Mouse (Mus musculus) stomach, embryonic 15.5 days (tissue): Measurements from ENCODE around the gene Dlgap3. TPM values are rescaled to one million over a fixed set of nuclear protein-coding genes. Genes with fewer than 3 reads are reported as not detected.

Experiments used
- ATAC-seq: fragments of 200-750 bp; cut with Nextera tagmentation; 2 replicates; pipeline ENCODE4 v1.8.0; 2017; ENCODE audit warnings: low read depth, moderate number of reproducible peaks, moderate TSS enrichment; ENCODE audit not compliant: insufficient read depth, low FRiP score
- H3K27ac ChIP-seq: fragments of 300-500 bp; sonication (generic); 2 replicates; pipeline ENCODE4 v1.5.1; 2015; ENCODE audit warnings: mild to moderate bottlenecking, inconsistent platforms
- H3K27me3 ChIP-seq: fragments of 300-500 bp; sonication (generic); replicated peaks from 2 replicates; pipeline ENCODE4 v1.6.1; 2015; ENCODE audit warnings: inconsistent platforms
- H3K36me3 ChIP-seq: fragments of 300-500 bp; sonication (generic); 2 replicates; pipeline ENCODE4 v1.6.1; 2015; ENCODE audit warnings: inconsistent platforms
- H3K4me1 ChIP-seq: fragments of 300-500 bp; sonication (generic); 2 replicates; pipeline ENCODE4 v1.6.1; 2015; ENCODE audit warnings: inconsistent platforms
- H3K4me2 ChIP-seq: fragments of 300-500 bp; sonication (generic); 2 replicates; pipeline ENCODE4 v1.6.1; 2015; ENCODE audit warnings: mild to moderate bottlenecking, inconsistent platforms
- H3K4me3 ChIP-seq: fragments of 300-500 bp; sonication (generic); replicated peaks from 2 replicates; pipeline ENCODE4 v1.5.1; 2015; ENCODE audit warnings: inconsistent platforms
- H3K9ac ChIP-seq: fragments of 300-500 bp; sonication (generic); 2 replicates; pipeline ENCODE4 v1.6.1; 2015; ENCODE audit warnings: inconsistent platforms
- H3K9me3 ChIP-seq: fragments of 300-500 bp; sonication (generic); 2 replicates; pipeline ENCODE4 v1.6.1; 2016; ENCODE audit warnings: inconsistent platforms
- WGBS: fragments of 180-500 bp; shearing (Covaris S2); methylation state at CpG from one replicate; pipeline ENCODE4 v1.1.7; 2015; 5-methylcytosine and 5-hydroxymethylcytosine counted together
- polyA plus RNA-seq: library from polyadenylated mRNA; unstranded; fragments of >200 nt; fragmentation: Nextera tagmentation; extraction: Ambion mirVana; gene quantifications from 2 replicates; pipeline ENCODE4 v1.2.1, GENCODE M21; 2015

Dlgap3 gene
- polyA plus RNA-seq, 1 experiment from 2014 or later, result 1.4 TPM

DNA sequence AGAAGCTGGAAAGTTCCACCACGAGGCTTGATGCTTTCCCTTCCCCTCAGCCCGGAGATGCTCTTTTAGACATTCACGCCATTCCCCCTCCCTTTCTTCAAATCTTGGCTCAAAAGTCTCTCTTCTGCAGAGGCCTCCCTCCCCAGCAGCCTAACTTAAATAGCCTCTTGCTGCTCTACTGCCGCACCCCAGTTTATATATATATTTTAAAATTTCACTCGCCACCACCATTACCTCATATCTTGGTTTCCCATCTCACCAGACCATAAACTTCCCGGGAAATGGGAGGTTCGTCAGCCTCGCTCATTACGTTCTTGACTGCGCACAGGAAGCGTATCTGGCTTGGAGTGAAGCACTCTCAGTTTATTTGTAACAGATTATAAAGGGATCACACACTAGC, 9.0 kb downstream of the Dlgap3 start:
- Histone ChIP-seq H3K36me3 (no peaks in the 10 kb centered on the region), H3K27me3 (peaks cover 6% of the 10 kb centered on the region), H3K9me3 (no peaks in the 10 kb centered on the region), H3K4me3 (no peak overlapping the region), H3K4me2 (no peak overlapping the region), H3K9ac (no peak overlapping the region), H3K27ac (no peak overlapping the region), H3K4me1 (0 out of 2 replicates have a peak, but pooled peaks cover 4% of the 10 kb centered on the region)
- WGBS, result 69% methylated on average over 11 of the region's 11 CpGs
- ATAC-seq, result no peak

DNA sequence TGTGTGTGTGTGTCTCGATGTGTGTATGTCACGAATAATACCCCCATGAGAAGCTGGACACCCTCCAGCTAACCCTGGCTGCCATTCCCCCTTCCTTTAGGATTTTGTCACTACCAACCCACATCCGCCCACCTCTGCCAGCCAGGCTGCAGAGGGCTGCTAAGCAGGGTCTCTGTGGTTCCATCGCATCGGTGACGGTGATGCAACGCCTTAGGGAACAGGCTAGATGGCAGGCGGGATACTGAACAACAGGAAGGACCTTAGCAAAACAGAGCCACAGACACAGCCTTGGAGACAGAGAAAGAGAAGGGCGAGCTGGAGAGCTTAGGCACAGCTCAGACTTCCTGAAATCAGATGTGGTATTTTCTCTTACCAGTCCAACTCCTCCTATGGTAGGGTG, 9.7 kb downstream of the Dlgap3 start:
- Histone ChIP-seq H3K9ac (no peak overlapping the region), H3K36me3 (no peaks in the 10 kb centered on the region), H3K4me1 (0 out of 2 replicates have a peak, but pooled peaks cover 4% of the 10 kb centered on the region), H3K27me3 (peaks cover 4% of the 10 kb centered on the region; the same call in 1 of the 2 replicates), H3K9me3 (no peaks in the 10 kb centered on the region), H3K27ac (no peak overlapping the region), H3K4me2 (no peak overlapping the region), H3K4me3 (no peak overlapping the region)
- ATAC-seq, result no peak
- WGBS, result 49% methylated on average over 9 of the region's 9 CpGs

DNA sequence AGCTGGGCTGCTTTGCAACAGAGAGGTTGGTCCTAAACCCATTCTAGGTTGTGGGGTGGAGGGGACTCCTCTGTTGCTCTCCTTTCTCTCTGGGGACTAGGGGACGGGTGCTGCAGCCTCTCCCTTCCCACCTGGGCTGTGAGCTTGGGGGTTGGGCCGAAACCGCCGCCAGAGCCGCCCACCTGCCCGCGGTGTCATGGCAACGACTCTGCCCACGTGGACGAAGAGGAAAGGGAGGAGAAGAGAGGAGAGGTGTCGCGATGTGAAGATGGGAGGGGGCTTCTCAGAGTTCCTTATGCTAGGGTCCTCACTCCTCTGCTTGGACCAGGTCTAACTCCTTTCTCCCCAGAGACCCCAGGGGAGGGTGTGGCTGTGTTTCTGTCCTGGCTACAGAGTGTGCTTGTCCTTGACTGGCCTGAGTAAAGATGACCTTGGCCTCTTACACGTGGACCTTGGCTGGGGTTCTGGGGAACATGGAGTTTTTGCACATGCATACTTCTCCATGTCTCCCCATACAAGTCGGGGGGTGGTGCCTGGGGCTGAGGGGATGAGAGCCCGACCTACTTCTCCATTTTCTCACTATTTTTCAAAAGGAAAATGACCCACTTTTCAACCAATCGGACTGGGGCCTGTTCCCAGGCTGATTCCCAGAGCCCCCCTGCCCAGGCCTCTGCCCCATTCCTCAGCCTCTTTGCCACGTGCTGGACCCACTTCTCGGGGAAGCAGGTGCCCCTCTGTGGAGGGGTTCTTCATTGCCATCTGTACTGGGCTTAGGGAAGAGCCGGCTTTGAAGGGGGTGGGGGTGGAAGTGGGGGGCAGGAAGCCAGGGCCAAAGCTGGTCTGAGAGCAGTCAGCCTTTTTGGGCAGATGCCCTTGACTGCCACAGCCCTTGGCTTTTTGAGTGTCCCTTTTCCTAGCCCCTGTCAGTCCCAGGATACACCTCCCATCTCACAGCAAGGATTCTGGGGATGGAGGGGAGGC, 10.8 kb downstream of the Dlgap3 start:
- 0 out of 2 replicates have a peak, but pooled peaks cover 4% of the 10 kb centered on the region for H3K4me1 ChIP-seq
- no peaks in the 10 kb centered on the region for H3K9me3 ChIP-seq
- H3K27me3 ChIP-seq, result peaks cover 4% of the 10 kb centered on the region; the same call in 1 of the 2 replicates
- no peak overlapping the region for H3K9ac ChIP-seq
- H3K36me3 ChIP-seq, result no peaks in the 10 kb centered on the region
- H3K4me3 ChIP-seq, result no peak overlapping the region
- H3K4me2 ChIP-seq, result no peak overlapping the region
- 9% methylated on average over 19 of the region's 19 CpGs for WGBS
- ATAC-seq, result no peak
- no peak overlapping the region for H3K27ac ChIP-seq

DNA sequence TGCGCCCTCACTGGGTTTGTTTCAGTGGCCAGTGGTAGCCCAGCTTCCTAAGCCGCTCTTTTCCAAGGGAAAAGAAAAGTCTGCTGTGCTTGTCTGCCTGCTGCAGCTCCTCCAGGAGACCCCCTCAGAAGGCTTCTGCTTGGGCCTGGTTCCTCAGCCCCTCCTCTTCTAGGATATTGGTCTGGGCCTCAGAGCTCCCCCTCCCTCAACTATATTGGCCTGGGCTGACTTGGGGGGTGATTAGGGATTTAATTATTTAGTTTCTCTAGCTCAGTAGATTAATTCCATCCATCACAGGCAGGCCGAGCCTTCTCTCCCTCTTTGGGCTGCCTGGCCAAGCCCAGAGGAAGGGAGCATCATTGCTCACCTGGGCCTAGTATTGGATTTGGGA, 11.4 kb downstream of the Dlgap3 start:
- H3K4me3 ChIP-seq, result no peak overlapping the region
- peaks cover 4% of the 10 kb centered on the region; the same call in 1 of the 2 replicates for H3K27me3 ChIP-seq
- WGBS, result 45% methylated on average over 3 of the region's 3 CpGs
- 0 out of 2 replicates have a peak, but pooled peaks cover 4% of the 10 kb centered on the region for H3K4me1 ChIP-seq
- H3K27ac ChIP-seq, result no peak overlapping the region
- no peaks in the 10 kb centered on the region for H3K36me3 ChIP-seq
- H3K4me2 ChIP-seq, result no peak overlapping the region
- no peak for ATAC-seq
- H3K9me3 ChIP-seq, result no peaks in the 10 kb centered on the region
- no peak overlapping the region for H3K9ac ChIP-seq

DNA sequence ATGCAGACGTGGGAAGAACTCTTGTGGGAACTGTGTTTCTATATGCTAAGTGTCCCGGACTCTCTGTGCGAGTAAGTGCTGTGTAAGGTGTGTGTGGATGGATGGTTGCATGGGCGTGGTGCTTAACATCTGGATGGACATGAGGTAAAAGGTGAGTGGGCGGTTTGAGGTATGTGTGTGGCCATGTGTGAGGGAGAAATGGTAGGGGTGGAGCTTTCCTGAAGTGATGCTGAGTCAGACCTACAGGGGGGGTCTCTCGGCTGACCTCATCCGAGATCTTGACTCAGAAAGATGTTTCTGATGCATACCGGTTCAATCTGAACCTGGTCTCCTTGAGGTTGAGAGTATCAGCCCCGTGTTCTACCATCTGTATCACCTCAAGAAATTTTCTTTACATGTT, 12.0 kb downstream of the Dlgap3 start:
- Histone ChIP-seq H3K4me1 (0 out of 2 replicates have a peak, but pooled peaks cover 4% of the 10 kb centered on the region), H3K27ac (no peak overlapping the region), H3K4me2 (no peak overlapping the region), H3K4me3 (no peak overlapping the region), H3K9me3 (no peaks in the 10 kb centered on the region), H3K36me3 (no peaks in the 10 kb centered on the region), H3K27me3 (peaks cover 4% of the 10 kb centered on the region; the same call in 1 of the 2 replicates), H3K9ac (no peak overlapping the region)
- 83% methylated on average over 9 of the region's 9 CpGs for WGBS
- ATAC-seq, result no peak

DNA sequence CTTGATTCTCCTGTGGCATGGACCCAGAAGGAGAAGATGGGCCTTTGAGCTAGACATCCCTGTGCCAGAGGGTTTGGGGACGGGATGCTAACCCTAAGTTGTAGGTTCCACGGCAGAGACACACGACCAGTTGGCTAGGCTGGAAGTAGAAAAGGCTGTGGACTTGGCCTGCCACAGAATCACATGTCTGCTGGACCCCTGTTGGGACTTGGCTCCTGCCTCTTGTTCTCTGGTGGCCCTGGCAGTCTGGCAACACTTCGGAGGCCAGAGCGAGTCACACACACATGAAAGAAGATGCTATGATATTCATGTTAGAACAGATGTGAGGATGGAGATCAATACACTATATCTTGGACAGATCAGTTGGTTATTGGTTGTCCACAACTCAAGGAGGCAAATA, 14.9 kb downstream of the Dlgap3 start:
- peaks cover 2% of the 10 kb centered on the region; the same call in 1 of the 2 replicates for H3K27me3 ChIP-seq
- H3K36me3 ChIP-seq, result no peaks in the 10 kb centered on the region
- H3K9ac ChIP-seq, result no peak overlapping the region
- H3K4me1 ChIP-seq, result 0 out of 2 replicates have a peak, but pooled peaks cover 4% of the 10 kb centered on the region
- no peak overlapping the region for H3K27ac ChIP-seq
- ATAC-seq, result no peak
- WGBS, result 81% methylated on average over 5 of the region's 5 CpGs
- no peaks in the 10 kb centered on the region for H3K9me3 ChIP-seq
- H3K4me3 ChIP-seq, result no peak overlapping the region
- H3K4me2 ChIP-seq, result no peak overlapping the region

DNA sequence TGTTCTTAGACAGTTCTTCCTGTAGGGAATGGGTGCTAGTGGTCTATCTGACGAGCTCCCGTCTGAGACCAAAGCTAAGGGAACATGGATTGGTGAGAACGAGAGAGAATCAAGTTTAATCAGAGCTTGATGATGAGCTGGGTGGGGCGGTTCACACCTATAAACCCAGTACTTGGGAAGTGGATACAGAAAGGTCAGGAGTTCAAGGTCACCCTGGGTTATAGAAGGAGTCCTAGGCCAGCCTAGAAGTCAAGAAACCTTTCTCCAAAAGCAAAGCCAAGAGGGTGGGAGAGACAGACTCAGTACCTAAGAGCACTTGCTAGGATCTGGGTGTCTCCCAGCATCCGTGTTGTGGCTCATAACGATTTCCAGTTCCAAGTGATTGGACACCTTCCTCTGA, 21.9 kb downstream of the Dlgap3 start:
- H3K4me1 ChIP-seq, result no peaks in the 10 kb centered on the region
- no peaks in the 10 kb centered on the region for H3K27me3 ChIP-seq
- WGBS, result 85% methylated on average over 6 of the region's 6 CpGs
- H3K4me2 ChIP-seq, result no peak overlapping the region
- H3K4me3 ChIP-seq, result no peak overlapping the region
- H3K36me3 ChIP-seq, result no peaks in the 10 kb centered on the region
- H3K9me3 ChIP-seq, result no peaks in the 10 kb centered on the region
- ATAC-seq, result no peak
- H3K27ac ChIP-seq, result no peak overlapping the region
- H3K9ac ChIP-seq, result no peak overlapping the region

DNA sequence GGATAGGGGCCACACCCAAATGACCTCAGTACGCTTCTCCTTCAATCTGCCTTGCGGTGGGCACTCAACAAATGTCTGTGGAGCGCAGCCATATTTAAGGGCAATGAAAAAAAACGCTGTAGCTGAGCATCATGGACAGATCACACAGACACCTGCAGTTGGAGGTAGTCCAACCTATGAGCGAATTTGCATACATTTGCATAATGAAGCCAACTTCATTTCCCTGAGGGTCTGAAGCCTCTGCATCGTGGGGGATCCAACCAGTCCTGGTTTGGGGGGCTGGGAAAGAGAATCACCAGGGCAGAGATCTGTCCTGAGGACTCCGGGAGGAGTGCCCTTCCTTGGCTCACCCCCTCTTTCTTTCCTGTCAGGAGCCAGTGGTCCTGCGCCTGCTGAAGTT, 23.7 kb downstream of the Dlgap3 start:
- WGBS, result 71% methylated on average over 8 of the region's 8 CpGs
- no peak overlapping the region for H3K4me2 ChIP-seq
- H3K4me1 ChIP-seq, result no peaks in the 10 kb centered on the region
- no peak overlapping the region for H3K27ac ChIP-seq
- H3K36me3 ChIP-seq, result no peaks in the 10 kb centered on the region
- H3K4me3 ChIP-seq, result no peak overlapping the region
- no peaks in the 10 kb centered on the region for H3K27me3 ChIP-seq
- ATAC-seq, result no peak
- H3K9ac ChIP-seq, result no peak overlapping the region
- no peaks in the 10 kb centered on the region for H3K9me3 ChIP-seq

DNA sequence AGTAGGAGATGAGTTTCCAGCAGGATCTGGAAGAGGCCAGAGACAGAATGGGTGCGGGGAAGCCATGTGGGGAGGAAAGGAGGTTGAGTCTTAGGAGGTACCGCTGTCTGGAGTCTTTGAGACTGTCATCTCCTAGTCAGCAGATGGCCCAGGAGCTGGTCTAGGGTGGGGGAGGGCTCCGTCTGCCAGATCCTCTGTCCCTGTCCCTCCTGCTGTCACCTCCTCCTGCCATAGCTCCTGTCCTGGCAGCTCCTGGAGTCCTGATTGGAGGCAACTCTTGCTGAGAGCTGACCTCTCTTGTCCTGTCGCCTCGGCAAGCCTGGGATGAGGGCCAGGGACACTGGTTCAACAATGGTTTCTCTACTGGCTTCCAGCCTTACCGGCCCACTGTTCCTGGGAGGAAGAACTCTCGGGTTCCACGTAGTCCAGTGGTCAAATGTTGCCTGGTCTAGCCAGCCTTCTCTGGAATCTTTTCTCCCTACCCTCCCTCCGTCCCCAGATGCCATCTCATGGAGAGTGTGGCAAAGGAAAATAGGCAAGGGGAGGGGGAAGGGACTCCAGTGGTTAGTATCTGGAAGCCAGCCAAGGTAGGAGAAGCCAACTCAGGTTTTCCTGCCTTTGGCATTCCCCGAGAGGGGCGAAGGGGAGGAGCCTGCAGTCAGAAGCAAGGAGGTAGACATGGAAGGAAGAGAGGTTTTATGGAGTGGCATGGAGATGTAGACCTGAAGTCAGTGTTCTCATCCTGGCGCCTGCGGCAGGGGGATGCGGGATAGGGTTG, 24.6 kb downstream of the Dlgap3 start:
- no peak for ATAC-seq
- no peaks in the 10 kb centered on the region for H3K9me3 ChIP-seq
- H3K36me3 ChIP-seq, result no peaks in the 10 kb centered on the region
- H3K4me2 ChIP-seq, result no peak overlapping the region
- no peak overlapping the region for H3K4me3 ChIP-seq
- WGBS, result 67% methylated on average over 14 of the region's 14 CpGs
- no peaks in the 10 kb centered on the region for H3K4me1 ChIP-seq
- H3K27me3 ChIP-seq, result no peaks in the 10 kb centered on the region
- H3K27ac ChIP-seq, result no peak overlapping the region
- no peak overlapping the region for H3K9ac ChIP-seq

DNA sequence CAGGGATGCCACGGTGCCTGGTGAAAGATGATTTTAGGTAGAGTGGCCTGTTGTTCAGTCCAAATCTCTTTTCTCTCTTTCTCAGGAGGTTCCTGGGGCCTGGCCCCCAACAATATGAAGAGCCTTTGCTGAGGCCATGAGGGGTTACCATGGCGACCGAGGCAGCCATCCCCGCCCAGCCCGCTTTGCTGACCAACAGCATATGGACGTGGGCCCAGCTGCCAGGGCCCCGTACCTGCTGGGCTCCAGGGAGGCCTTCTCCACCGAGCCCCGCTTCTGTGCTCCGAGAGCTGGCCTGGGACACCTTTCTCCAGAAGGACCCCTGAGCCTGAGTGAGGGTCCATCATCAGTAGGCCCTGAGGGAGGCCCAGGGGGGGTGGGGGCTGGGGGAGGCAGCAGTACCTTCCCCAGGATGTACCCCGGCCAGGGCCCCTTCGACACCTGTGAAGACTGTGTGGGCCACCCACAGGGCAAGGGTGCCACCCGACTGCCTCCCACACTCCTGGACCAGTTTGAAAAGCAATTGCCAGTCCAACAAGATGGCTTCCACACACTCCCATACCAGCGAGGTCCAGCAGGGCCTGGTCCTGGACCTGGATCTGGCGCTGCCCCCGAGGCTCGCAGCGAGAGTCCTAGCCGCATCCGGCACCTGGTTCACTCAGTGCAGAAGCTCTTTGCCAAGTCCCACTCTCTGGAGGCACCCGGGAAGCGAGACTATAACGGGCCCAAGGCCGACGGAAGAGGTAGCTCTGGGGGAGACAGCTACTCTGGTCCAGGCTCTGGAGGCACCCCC, 25.7 kb downstream of the Dlgap3 start:
- H3K27me3 ChIP-seq, result no peaks in the 10 kb centered on the region
- no peak overlapping the region for H3K9ac ChIP-seq
- no peaks in the 10 kb centered on the region for H3K9me3 ChIP-seq
- no peak overlapping the region for H3K4me3 ChIP-seq
- H3K4me2 ChIP-seq, result no peak overlapping the region
- 84% methylated on average over 25 of the region's 25 CpGs for WGBS
- H3K36me3 ChIP-seq, result no peaks in the 10 kb centered on the region
- no peak for ATAC-seq
- H3K27ac ChIP-seq, result no peak overlapping the region
- no peaks in the 10 kb centered on the region for H3K4me1 ChIP-seq

DNA sequence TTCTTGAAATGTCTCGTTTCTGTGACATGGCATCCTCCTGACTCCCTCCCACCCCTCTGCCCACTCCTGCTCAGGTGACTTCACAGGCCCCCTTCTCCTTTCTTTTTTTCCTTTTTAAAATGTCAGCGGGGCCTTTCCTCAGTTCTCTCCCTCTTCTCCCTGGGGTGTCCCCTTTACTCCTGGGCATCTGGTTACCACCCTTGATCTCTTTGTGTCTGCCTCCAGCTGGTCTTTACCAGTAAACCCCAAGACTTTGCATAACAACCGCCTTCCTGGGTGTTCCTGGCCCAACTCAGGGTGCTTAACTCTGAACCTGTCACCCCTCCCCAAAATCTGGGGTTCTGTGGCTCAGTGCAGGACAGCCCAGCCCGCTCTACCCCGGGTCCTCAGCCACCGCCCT, 29.6 kb downstream of the Dlgap3 start:
- Histone ChIP-seq H3K9me3 (no peaks in the 10 kb centered on the region), H3K4me1 (no peaks in the 10 kb centered on the region), H3K4me3 (no peak overlapping the region), H3K27ac (no peak overlapping the region), H3K27me3 (no peaks in the 10 kb centered on the region), H3K9ac (no peak overlapping the region), H3K4me2 (no peak overlapping the region), H3K36me3 (no peaks in the 10 kb centered on the region)
- WGBS, result 39% methylated on average over 6 of the region's 6 CpGs
- no peak for ATAC-seq
